Mouse (Mus musculus): ENCODE measurements at regions not wholly inside any gene's neighbourhood (a gene's known extent, or its start where the extent isn't known, plus 50 kb on each side); places are given as distances from the start of the nearest gene placed in this dataset.
"Not testable (repeated sequence)": the region's sequence is repeated elsewhere in the genome, so short reads cannot be mapped to it uniquely, and the experiment has no call there.

DNA sequence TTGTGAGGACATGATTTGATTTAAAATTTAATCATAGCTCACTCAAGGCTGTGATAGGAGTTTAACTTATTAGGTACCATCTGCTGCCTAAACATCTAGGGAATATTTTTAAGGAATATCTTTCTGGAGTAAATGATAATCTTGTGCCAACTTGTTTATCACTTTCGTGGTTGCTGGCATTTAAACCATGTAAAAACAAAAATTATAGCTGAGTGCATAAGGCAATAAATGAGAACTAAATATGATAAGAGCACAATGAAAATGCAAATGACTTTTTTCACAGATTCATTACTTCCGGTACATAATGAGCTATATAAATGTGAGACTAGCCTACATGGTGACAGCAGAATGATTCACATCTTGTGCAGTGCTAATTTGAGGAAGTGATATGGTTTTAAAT, 221.8 kb upstream of the Tmprss15 start:
- WGBS = 70% methylated on average over 2 of the region's 2 CpGs
- no peak overlapping the region for H3K4me3 ChIP-seq (ENCODE audit: low read depth, low read length)
- H3K27me3 ChIP-seq (ENCODE audit: insufficient read depth, low read length) = no peaks in the 10 kb centered on the region
- H3K4me2 ChIP-seq (ENCODE audit: low read depth, low read length, poor library complexity, severe bottlenecking) = no peak overlapping the region
- no peak overlapping the region for H3K9ac ChIP-seq (replicated peaks; ENCODE audit: low read length, poor library complexity, severe bottlenecking)
- ATAC-seq (ENCODE audit: low FRiP score) (no peak), DNase-seq (ENCODE audit: low spot score) (no peak)
- H3K4me1 ChIP-seq (ENCODE audit: insufficient read depth, low read length) = no peaks in the 10 kb centered on the region
- no peak for TF ChIP-seq CTCF (IDR thresholded peaks at IDR 0.05)
- H3K9me3 ChIP-seq (ENCODE audit: low read length) = no peaks in the 10 kb centered on the region
- no peak overlapping the region for H3K27ac ChIP-seq (ENCODE audit: low read depth, low read length)
- no peaks in the 10 kb centered on the region for H3K36me3 ChIP-seq (ENCODE audit: insufficient read depth, low read length)

DNA sequence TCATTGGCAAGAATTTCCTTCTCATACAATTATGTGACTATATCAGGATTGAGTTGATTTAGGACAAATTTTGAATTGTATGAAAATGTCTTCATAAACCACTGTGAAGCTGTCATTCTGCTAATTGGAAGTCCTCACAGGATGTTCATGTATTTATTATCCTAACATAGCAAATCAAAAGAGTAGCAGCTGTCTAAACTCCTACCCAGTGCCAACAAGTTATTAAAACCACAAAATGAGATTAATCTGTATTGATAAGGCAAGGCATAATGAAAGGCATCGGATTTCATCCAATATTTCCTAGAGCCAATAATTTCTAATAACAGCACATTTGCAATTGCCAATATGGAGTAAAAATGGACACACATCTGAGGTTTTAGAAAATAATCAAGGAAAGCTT, 217.6 kb upstream of the Tmprss15 start:
- H3K9ac ChIP-seq (replicated peaks; ENCODE audit: low read length, poor library complexity, severe bottlenecking) = no peak overlapping the region
- H3K4me1 ChIP-seq (ENCODE audit: insufficient read depth, low read length) = no peaks in the 10 kb centered on the region
- no peaks in the 10 kb centered on the region for H3K27me3 ChIP-seq (ENCODE audit: insufficient read depth, low read length)
- DNase-seq (ENCODE audit: low spot score) (no peak), ATAC-seq (ENCODE audit: low FRiP score) (no peak)
- H3K36me3 ChIP-seq (ENCODE audit: insufficient read depth, low read length) = no peaks in the 10 kb centered on the region
- 88% methylated on average over 1 of the region's 1 CpGs for WGBS
- no peak overlapping the region for H3K27ac ChIP-seq (ENCODE audit: low read depth, low read length)
- H3K4me2 ChIP-seq (ENCODE audit: low read depth, low read length, poor library complexity, severe bottlenecking) = no peak overlapping the region
- no peaks in the 10 kb centered on the region for H3K9me3 ChIP-seq (ENCODE audit: low read length)
- TF ChIP-seq CTCF (IDR thresholded peaks at IDR 0.05) = no peak
- no peak overlapping the region for H3K4me3 ChIP-seq (ENCODE audit: low read depth, low read length)

DNA sequence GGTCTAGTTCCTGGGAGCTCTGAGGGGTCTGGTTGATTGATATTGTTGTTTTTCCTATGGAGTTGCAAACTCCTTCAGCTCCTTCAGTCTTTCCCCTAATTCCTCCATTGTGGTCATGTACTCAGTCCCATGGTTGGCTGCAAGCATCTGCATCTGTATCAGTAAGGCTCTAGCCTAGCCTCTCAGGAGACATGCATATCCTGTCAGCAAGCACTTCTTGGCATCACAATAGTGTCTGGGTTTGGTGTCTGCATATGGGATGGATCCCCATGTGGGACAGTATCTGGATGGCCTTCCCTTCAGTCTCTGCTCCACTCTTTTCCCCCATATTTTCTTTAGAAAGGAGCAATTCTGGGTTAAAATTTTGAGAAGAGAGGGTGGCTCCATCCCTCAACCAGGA, 205.7 kb upstream of the Tmprss15 start:
- not testable (repeated sequence) for H3K36me3 ChIP-seq (ENCODE audit: insufficient read depth, low read length); H3K4me3 ChIP-seq (ENCODE audit: low read depth, low read length); H3K27me3 ChIP-seq (ENCODE audit: insufficient read depth, low read length); H3K27ac ChIP-seq (ENCODE audit: low read depth, low read length); H3K9me3 ChIP-seq (ENCODE audit: low read length); H3K4me2 ChIP-seq (ENCODE audit: low read depth, low read length, poor library complexity, severe bottlenecking); H3K4me1 ChIP-seq (ENCODE audit: insufficient read depth, low read length); H3K9ac ChIP-seq (replicated peaks; ENCODE audit: low read length, poor library complexity, severe bottlenecking); DNase-seq (ENCODE audit: low spot score); ATAC-seq (ENCODE audit: low FRiP score)

DNA sequence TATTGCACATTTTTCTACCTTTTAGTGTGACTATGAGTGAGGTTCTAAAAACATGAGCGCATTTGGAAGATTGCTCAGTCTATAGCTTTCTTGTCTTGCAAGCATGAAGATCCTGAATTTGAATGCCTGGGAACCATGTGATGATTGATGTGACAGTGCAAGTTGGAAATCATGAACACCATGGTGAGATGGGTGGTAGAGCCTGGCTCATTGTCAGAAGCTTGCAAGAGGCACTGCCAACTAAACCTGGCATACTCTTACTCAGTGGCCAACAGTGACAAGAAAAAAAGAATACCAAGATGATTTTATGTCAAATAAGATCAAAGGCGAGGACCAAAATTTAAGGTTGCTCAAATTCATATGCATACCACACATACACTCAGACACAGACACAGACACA, 188.1 kb upstream of the Tmprss15 start:
- no peak overlapping the region for H3K27ac ChIP-seq (ENCODE audit: low read depth, low read length)
- H3K9me3 ChIP-seq (ENCODE audit: low read length) = no peaks in the 10 kb centered on the region
- ATAC-seq (ENCODE audit: low FRiP score) (no peak), DNase-seq (ENCODE audit: low spot score) (no peak)
- no peaks in the 10 kb centered on the region for H3K27me3 ChIP-seq (ENCODE audit: insufficient read depth, low read length)
- TF ChIP-seq CTCF (IDR thresholded peaks at IDR 0.05) = no peak
- H3K4me2 ChIP-seq (ENCODE audit: low read depth, low read length, poor library complexity, severe bottlenecking) = no peak overlapping the region
- no peaks in the 10 kb centered on the region for H3K36me3 ChIP-seq (ENCODE audit: insufficient read depth, low read length)
- no peak overlapping the region for H3K9ac ChIP-seq (replicated peaks; ENCODE audit: low read length, poor library complexity, severe bottlenecking)
- WGBS = 97% methylated on average over 2 of the region's 2 CpGs
- H3K4me1 ChIP-seq (ENCODE audit: insufficient read depth, low read length) = no peaks in the 10 kb centered on the region
- H3K4me3 ChIP-seq (ENCODE audit: low read depth, low read length) = no peak overlapping the region

DNA sequence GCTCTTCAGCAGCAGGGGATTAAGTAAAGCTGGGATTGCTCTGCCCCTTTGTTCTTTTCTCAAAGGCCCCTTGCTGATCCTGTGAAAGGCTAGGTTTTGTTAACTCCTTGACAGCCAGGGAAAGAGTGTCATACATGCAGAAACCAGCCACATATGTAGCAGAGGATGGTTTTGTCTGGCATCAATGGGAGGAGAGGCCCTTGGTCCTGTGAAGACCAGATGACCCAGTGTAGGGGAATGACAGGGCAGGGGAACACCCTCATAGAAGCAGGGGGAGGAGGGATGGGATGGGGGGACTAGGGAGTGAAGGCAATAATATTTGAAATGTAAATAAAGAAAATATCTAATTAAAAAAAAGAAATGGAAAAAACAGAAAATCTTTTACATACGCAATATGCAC, 165.6 kb upstream of the Tmprss15 start:
- DNase-seq (ENCODE audit: low spot score) (no peak), ATAC-seq (ENCODE audit: low FRiP score) (no peak)
- H3K4me2 ChIP-seq (ENCODE audit: low read depth, low read length, poor library complexity, severe bottlenecking) = no peak overlapping the region
- H3K4me1 ChIP-seq (ENCODE audit: insufficient read depth, low read length) = no peaks in the 10 kb centered on the region
- H3K27me3 ChIP-seq (ENCODE audit: insufficient read depth, low read length) = no peaks in the 10 kb centered on the region
- 96% methylated on average over 1 of the region's 1 CpGs for WGBS
- no peak for TF ChIP-seq CTCF (IDR thresholded peaks at IDR 0.05)
- H3K4me3 ChIP-seq (ENCODE audit: low read depth, low read length) = no peak overlapping the region
- H3K27ac ChIP-seq (ENCODE audit: low read depth, low read length) = no peak overlapping the region
- H3K9me3 ChIP-seq (ENCODE audit: low read length) = no peaks in the 10 kb centered on the region
- H3K9ac ChIP-seq (replicated peaks; ENCODE audit: low read length, poor library complexity, severe bottlenecking) = no peak overlapping the region
- H3K36me3 ChIP-seq (ENCODE audit: insufficient read depth, low read length) = no peaks in the 10 kb centered on the region

DNA sequence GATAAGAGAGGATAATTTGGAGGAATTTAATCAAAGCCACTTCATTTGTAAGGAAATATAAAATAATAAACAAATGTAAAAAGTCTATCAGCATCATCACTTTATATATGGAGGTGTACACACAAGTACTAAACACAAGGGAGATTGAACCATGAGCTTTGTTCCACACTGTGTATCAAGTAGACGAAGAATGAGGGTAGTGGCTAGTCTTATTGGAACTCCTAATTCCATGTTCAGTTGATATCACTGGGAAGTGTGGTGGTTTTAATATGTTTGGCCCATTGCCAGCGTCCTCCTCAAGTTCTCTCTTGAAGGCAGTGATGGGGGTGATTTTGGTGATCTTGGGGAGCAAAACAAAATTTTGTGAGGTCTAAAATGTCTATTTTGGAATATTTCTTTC, 165.2 kb upstream of the Tmprss15 start:
- TF ChIP-seq CTCF (IDR thresholded peaks at IDR 0.05) = no peak
- Histone ChIP-seq H3K27ac (ENCODE audit: low read depth, low read length) (no peak overlapping the region), H3K4me1 (ENCODE audit: insufficient read depth, low read length) (no peaks in the 10 kb centered on the region), H3K4me2 (ENCODE audit: low read depth, low read length, poor library complexity, severe bottlenecking) (no peak overlapping the region), H3K36me3 (ENCODE audit: insufficient read depth, low read length) (no peaks in the 10 kb centered on the region), H3K9ac (replicated peaks; ENCODE audit: low read length, poor library complexity, severe bottlenecking) (no peak overlapping the region), H3K4me3 (ENCODE audit: low read depth, low read length) (no peak overlapping the region), H3K9me3 (ENCODE audit: low read length) (no peaks in the 10 kb centered on the region), H3K27me3 (ENCODE audit: insufficient read depth, low read length) (no peaks in the 10 kb centered on the region)
- no peak for DNase-seq (ENCODE audit: low spot score)
- ATAC-seq (ENCODE audit: low FRiP score) = no peak
- 30% methylated on average over 2 of the region's 2 CpGs for WGBS

Data from midbrain, postnatal 0 days (tissue).